Mouse (Mus musculus): ENCODE measurements around the gene Ssrp1. TPM values are rescaled to one million over a fixed set of nuclear protein-coding genes. Genes with fewer than 3 reads are reported as not detected.

The Ssrp1 gene
- polyA plus RNA-seq, 1 experiment from 2014 or later, result 291 TPM

GRCm38 (mm10) chr2:85012679-85013078 lies 24.4 kb upstream of the Ssrp1 start:
- Histone ChIP-seq H3K27ac (no peak overlapping the region), H3K9me3 (no peaks in the 10 kb centered on the region), H3K4me1 (no peaks in the 10 kb centered on the region), H3K9ac (no peak overlapping the region), H3K27me3 (no peaks in the 10 kb centered on the region; the same call in 1 of the 2 replicates), H3K4me3 (no peak overlapping the region), H3K4me2 (no peak overlapping the region), H3K36me3 (no peaks in the 10 kb centered on the region)
- ATAC-seq (ENCODE audit: insufficient number of reproducible peaks, insufficient read depth, low FRiP score, low TSS enrichment, low read depth), result no peak
- WGBS, result 85% methylated on average over 14 of the region's 14 CpGs

GRCm38 (mm10) chr2:85013826-85014587 lies 23.0 kb upstream of the Ssrp1 start:
- 73% methylated on average over 5 of the region's 5 CpGs for WGBS
- Histone ChIP-seq H3K9ac (no peak overlapping the region), H3K4me2 (no peak overlapping the region), H3K9me3 (no peaks in the 10 kb centered on the region), H3K4me1 (no peaks in the 10 kb centered on the region), H3K36me3 (no peaks in the 10 kb centered on the region), H3K4me3 (no peak overlapping the region), H3K27ac (no peak overlapping the region), H3K27me3 (0 out of 2 replicates have a peak, but pooled peaks cover 3% of the 10 kb centered on the region)
- ATAC-seq (ENCODE audit: insufficient number of reproducible peaks, insufficient read depth, low FRiP score, low TSS enrichment, low read depth), result no peak

GRCm38 (mm10) chr2:85014588-85014982 lies 22.4 kb upstream of the Ssrp1 start:
- H3K27ac ChIP-seq, result no peak overlapping the region
- H3K9ac ChIP-seq, result no peak overlapping the region
- H3K36me3 ChIP-seq, result no peaks in the 10 kb centered on the region
- no peak overlapping the region for H3K4me3 ChIP-seq
- H3K4me1 ChIP-seq, result no peaks in the 10 kb centered on the region
- no peaks in the 10 kb centered on the region for H3K9me3 ChIP-seq
- H3K4me2 ChIP-seq, result no peak overlapping the region
- H3K27me3 ChIP-seq, result 0 out of 2 replicates have a peak, but pooled peaks cover 3% of the 10 kb centered on the region
- WGBS, result 51% methylated on average over 3 of the region's 3 CpGs
- no peak for ATAC-seq (ENCODE audit: insufficient number of reproducible peaks, insufficient read depth, low FRiP score, low TSS enrichment, low read depth)

- WGBS, result 16% methylated on average over 4 of the region's 4 CpGs
- H3K27ac ChIP-seq, result no peak overlapping the region
- H3K9me3 ChIP-seq, result no peaks in the 10 kb centered on the region
- ATAC-seq (ENCODE audit: insufficient number of reproducible peaks, insufficient read depth, low FRiP score, low TSS enrichment, low read depth), result no peak
- H3K36me3 ChIP-seq, result no peaks in the 10 kb centered on the region
- H3K4me1 ChIP-seq, result no peaks in the 10 kb centered on the region
- no peak overlapping the region for H3K4me2 ChIP-seq
- no peak overlapping the region for H3K4me3 ChIP-seq
- H3K27me3 ChIP-seq, result peaks cover 3% of the 10 kb centered on the region; the same call in 1 of the 2 replicates
- H3K9ac ChIP-seq, result no peak overlapping the region
These were observed 15.0 kb upstream of the Ssrp1 start for GRCm38 (mm10) chr2:85022043-85022442.

- Histone ChIP-seq H3K4me3 (no peak overlapping the region), H3K4me2 (no peak overlapping the region), H3K27ac (no peak overlapping the region), H3K27me3 (no peaks in the 10 kb centered on the region; the same call in 1 of the 2 replicates), H3K9ac (no peak overlapping the region), H3K36me3 (no peaks in the 10 kb centered on the region), H3K9me3 (no peaks in the 10 kb centered on the region), H3K4me1 (no peaks in the 10 kb centered on the region)
- WGBS, result 71% methylated on average over 3 of the region's 3 CpGs
- ATAC-seq (ENCODE audit: insufficient number of reproducible peaks, insufficient read depth, low FRiP score, low TSS enrichment, low read depth), result no peak
These were observed 10.9 kb upstream of the Ssrp1 start for GRCm38 (mm10) chr2:85026178-85026577.

- ATAC-seq (ENCODE audit: insufficient number of reproducible peaks, insufficient read depth, low FRiP score, low TSS enrichment, low read depth), result no peak
- WGBS, result 74% methylated on average over 5 of the region's 5 CpGs
These were observed 9.8 kb upstream of the Ssrp1 start for GRCm38 (mm10) chr2:85027281-85027680.

GRCm38 (mm10) chr2:85029897-85030296 lies 7.1 kb upstream of the Ssrp1 start:
- Histone ChIP-seq H3K36me3 (no peaks in the 10 kb centered on the region), H3K4me1 (no peaks in the 10 kb centered on the region), H3K4me3 (no peak overlapping the region), H3K9me3 (no peaks in the 10 kb centered on the region), H3K4me2 (no peak overlapping the region), H3K27me3 (no peaks in the 10 kb centered on the region), H3K27ac (no peak overlapping the region), H3K9ac (no peak overlapping the region)
- WGBS, result 70% methylated on average over 6 of the region's 6 CpGs
- ATAC-seq (ENCODE audit: insufficient number of reproducible peaks, insufficient read depth, low FRiP score, low TSS enrichment, low read depth), result no peak

More at GRCm38 (mm10) chr2:85027281-85027680, 9.8 kb upstream of the Ssrp1 start:
- no peaks in the 10 kb centered on the region for H3K4me1 ChIP-seq
- H3K27me3 ChIP-seq, result no peaks in the 10 kb centered on the region
- H3K4me3 ChIP-seq, result no peak overlapping the region
- H3K36me3 ChIP-seq, result no peaks in the 10 kb centered on the region
- H3K9me3 ChIP-seq, result no peaks in the 10 kb centered on the region
- no peak overlapping the region for H3K4me2 ChIP-seq
- H3K27ac ChIP-seq, result no peak overlapping the region
- no peak overlapping the region for H3K9ac ChIP-seq

GRCm38 (mm10) chr2:85030989-85031388 lies 6.0 kb upstream of the Ssrp1 start:
- Histone ChIP-seq H3K9ac (no peak overlapping the region), H3K4me3 (no peak overlapping the region), H3K9me3 (no peaks in the 10 kb centered on the region), H3K27me3 (no peaks in the 10 kb centered on the region), H3K27ac (no peak overlapping the region), H3K4me2 (no peak overlapping the region), H3K4me1 (peaks cover under 1% of the 10 kb centered on the region), H3K36me3 (no peaks in the 10 kb centered on the region)
- ATAC-seq (ENCODE audit: insufficient number of reproducible peaks, insufficient read depth, low FRiP score, low TSS enrichment, low read depth), result no peak
- 61% methylated on average over 6 of the region's 6 CpGs for WGBS

- H3K9ac ChIP-seq, result no peak overlapping the region
- no peak overlapping the region for H3K4me3 ChIP-seq
- peaks cover 12% of the 10 kb centered on the region for H3K4me1 ChIP-seq
- no peak for ATAC-seq (ENCODE audit: insufficient number of reproducible peaks, insufficient read depth, low FRiP score, low TSS enrichment, low read depth)
- 80% methylated on average over 2 of the region's 2 CpGs for WGBS
- no peaks in the 10 kb centered on the region for H3K27me3 ChIP-seq
- no peaks in the 10 kb centered on the region for H3K9me3 ChIP-seq
- no peak overlapping the region for H3K4me2 ChIP-seq
- H3K27ac ChIP-seq, result no peak overlapping the region
- no peaks in the 10 kb centered on the region for H3K36me3 ChIP-seq
These were observed 3.9 kb upstream of the Ssrp1 start for GRCm38 (mm10) chr2:85033121-85033520.

GRCm38 (mm10) chr2:85034169-85034568 lies 2.9 kb upstream of the Ssrp1 start:
- Histone ChIP-seq H3K9me3 (no peaks in the 10 kb centered on the region), H3K4me1 (peaks cover 18% of the 10 kb centered on the region), H3K36me3 (peaks cover 4% of the 10 kb centered on the region; the same call in 1 of the 2 replicates), H3K27ac (no peak overlapping the region), H3K4me2 (no peak overlapping the region), H3K27me3 (no peaks in the 10 kb centered on the region), H3K9ac (no peak overlapping the region), H3K4me3 (no peak overlapping the region)
- no peak for ATAC-seq (ENCODE audit: insufficient number of reproducible peaks, insufficient read depth, low FRiP score, low TSS enrichment, low read depth)
- 82% methylated on average over 7 of the region's 7 CpGs for WGBS

- Histone ChIP-seq H3K36me3 (peaks cover 28% of the 10 kb centered on the region), H3K27ac (peak overlapping the region; percentile 88), H3K4me1 (peaks cover 18% of the 10 kb centered on the region), H3K9me3 (no peaks in the 10 kb centered on the region), H3K9ac (peak overlapping the region; percentile 93), H3K4me3 (peak overlapping the region; percentile 76), H3K4me2 (peak overlapping the region; percentile 82), H3K27me3 (no peaks in the 10 kb centered on the region)
- 6% methylated on average over 11 of the region's 11 CpGs for WGBS
- no peak for ATAC-seq (ENCODE audit: insufficient number of reproducible peaks, insufficient read depth, low FRiP score, low TSS enrichment, low read depth)
These were observed 457 bp upstream of the Ssrp1 start for GRCm38 (mm10) chr2:85036507-85037046.

- no peaks in the 10 kb centered on the region for H3K27me3 ChIP-seq
- H3K4me1 ChIP-seq, result peaks cover 18% of the 10 kb centered on the region
- H3K27ac ChIP-seq, result peak overlapping the region; percentile 88; the same call in 1 of the 2 replicates
- peak overlapping the region; percentile 93 for H3K9ac ChIP-seq
- H3K4me3 ChIP-seq, result peak overlapping the region; percentile 76
- H3K4me2 ChIP-seq, result peak overlapping the region; percentile 82
- H3K36me3 ChIP-seq, result peaks cover 46% of the 10 kb centered on the region
- WGBS, result 81% methylated on average over 13 of the region's 13 CpGs
- ATAC-seq (ENCODE audit: insufficient number of reproducible peaks, insufficient read depth, low FRiP score, low TSS enrichment, low read depth), result no peak
- H3K9me3 ChIP-seq, result no peaks in the 10 kb centered on the region
These were observed 1.3 kb downstream of the Ssrp1 start for GRCm38 (mm10) chr2:85038336-85038735.

Data from embryonic facial prominence, embryonic 13.5 days (tissue).